Mouse (Mus musculus): Measurements from ENCODE around the gene Rrp9.

GRCm38 (mm10) chr9:106469317-106469716, 6.4 kb upstream of the Rrp9 start:
- TF ChIP-seq POLR2A (IDR thresholded peaks at IDR 0.05; ENCODE audit: control insufficient read depth, low read depth, low read length) (no peak), CTCF (IDR thresholded peaks at IDR 0.05; ENCODE audit: control insufficient read depth, insufficient read depth, insufficient replicate concordance, low read depth, low read length) (no peak)

Data from testis, adult 2 months (tissue).